Mouse (Mus musculus) bone marrow macrophage, adult 2 months (primary cell): ENCODE data around the gene Sec14l1.

Experiments
- CTCF ChIP-seq: IDR thresholded peaks from 2 replicates; pipeline ENCODE4 v1.5.1; 2012; ENCODE audit warnings: low read depth, mild to moderate bottlenecking, low read length, moderate library complexity
- POLR2A ChIP-seq: IDR thresholded peaks from 2 replicates; pipeline ENCODE4 v1.6.1; 2012; ENCODE audit warnings: mild to moderate bottlenecking, low read depth, low read length, borderline replicate concordance

GRCm38 (mm10) chr11:117138213-117138761, 23.3 kb downstream of the Sec14l1 start:
- TF ChIP-seq CTCF: no peak
- no peak for TF ChIP-seq POLR2A
